Mouse (Mus musculus): ENCODE measurements at regions not wholly inside any gene's neighbourhood (a gene's known extent, or its start where the extent isn't known, plus 50 kb on each side); places are given as distances from the start of the nearest gene placed in this dataset.

DNA sequence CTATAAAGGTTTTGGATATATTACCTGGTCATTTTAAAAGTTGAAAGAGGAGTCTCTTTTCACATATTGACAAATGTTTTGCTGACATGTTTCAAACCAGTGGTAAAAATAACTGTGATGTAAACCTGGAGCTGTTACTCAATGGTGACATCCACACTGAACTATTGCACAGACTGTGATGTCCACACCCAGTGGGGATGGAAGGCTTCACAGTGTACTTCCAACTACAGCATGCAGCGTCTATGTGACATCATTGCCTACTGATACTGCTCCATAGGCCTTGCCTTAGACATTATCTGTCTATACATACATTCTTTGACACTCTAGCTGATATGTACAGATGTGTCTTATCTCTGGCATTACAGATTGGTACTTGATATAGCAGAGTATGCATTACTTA is 120.1 kb upstream of the Rbms1 start:
- no peak for DNase-seq

DNA sequence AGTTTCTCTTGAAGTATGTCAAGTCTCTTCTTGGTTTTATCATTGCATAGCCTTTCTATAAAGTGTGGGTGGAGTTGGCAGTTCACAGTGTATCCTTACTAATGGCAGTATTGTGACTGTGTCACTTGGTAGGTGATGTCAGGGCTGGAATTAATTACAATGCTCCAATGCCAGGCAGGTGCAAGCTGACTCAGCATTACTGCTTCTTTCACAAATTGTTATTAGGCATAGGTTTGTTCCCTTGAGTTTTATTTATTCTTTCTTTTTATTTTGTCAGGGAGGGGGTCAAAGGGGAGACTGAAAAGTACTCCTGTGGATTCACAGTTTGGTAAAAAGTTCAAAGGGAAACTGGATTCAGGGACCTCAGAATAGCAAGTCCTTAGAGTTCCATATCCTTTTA is 119.6 kb upstream of the Rbms1 start:
- no peak for DNase-seq

DNA sequence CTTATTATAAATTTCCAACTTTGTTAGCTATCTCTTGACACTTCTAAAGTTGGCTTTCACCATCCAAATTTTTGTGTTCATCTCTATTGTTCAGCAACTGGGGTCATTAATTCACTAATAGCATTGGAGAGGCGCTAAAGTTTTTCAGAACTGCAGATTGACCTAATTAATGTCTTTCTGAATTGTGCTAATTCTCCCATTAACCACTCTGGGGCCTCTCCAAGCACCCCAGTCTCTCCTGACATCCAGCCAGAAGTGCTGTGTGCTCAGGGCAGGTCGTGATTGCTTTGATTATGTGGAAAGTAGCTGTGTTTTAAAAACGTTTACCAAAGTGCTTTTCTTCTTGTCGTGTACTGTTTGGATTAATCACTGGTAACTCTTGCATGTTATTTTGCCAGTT is 117.0 kb upstream of the Rbms1 start:
- DNase-seq, result no peak

DNA sequence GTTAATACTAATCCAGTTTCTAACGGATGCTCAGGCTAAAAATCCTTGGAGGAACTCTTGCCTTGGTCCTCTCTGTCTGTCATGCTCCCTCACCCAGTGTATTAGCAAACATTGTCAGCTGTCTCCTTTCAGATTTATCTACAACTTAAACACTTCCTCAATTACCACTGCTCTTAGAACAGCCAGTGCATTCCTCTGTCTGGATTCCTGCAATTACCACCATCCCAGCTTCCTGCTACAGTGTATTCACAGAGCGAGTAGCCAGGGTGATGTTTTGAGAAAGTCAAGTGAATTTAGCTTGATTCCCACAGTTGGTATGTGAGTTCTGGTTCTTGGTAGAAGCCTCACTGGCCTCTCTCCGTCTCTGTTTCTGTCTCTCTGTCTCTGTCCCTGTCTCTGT is 108.0 kb upstream of the Rbms1 start:
- no peak for DNase-seq

DNA sequence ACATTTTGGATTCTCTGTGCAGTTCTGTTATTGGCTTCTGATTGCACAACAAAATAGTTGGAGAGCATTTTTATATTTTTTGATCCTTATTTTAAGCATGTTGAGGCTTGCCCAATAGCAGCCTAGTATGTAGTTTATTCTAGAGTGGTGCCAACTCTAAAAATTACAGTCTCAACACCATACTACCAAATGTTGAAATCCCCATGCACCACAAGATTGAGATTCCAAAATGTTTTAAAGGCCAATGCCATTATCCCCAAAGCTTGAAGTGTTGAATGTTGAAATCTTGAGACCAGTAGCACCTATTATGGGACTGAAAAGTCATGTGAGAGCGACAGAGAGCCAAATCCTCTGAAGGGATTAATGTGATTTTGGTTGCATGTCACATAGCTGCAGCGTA is 104.9 kb upstream of the Rbms1 start:
- no peak for DNase-seq

DNA sequence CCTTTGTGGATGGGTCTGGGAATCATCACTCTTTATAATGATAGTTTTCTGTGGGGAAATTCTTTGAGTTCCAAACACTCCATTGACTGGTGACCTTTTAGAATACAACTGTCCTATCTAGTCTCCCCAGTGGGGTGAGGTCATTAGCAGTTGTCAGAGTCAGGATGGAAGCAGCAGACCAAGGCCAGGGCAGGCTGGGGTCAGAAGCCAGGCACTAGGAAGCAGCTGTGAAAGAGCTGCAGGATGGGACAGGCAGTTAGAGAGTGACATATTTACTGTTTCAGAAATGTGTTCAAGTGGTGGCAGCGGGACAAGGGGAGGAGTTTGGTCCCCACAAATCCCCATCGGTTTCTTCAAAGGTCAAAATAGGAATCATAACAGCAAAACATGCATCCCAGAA is 99.1 kb upstream of the Rbms1 start:
- peak; percentile 42 to 54 for DNase-seq

DNA sequence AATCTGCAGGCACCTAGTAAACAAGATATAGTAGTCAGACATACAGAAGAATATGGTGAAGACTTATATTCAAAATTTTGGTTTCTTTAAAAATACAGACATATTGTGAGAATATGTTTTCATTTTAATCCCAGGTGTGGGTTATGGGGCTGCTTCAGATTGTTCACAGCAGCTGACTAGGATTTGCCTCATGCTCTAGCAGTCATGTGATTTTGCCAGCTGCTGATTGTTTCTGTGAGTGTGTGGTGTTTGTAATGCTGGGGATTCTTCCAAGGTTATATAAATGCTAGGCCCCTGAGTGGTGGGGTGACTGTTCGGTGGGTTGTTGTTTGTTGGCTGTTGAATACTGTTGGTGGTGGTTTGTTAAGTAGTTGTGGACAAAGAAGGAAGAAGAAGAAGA is 97.9 kb upstream of the Rbms1 start:
- DNase-seq, result no peak

DNA sequence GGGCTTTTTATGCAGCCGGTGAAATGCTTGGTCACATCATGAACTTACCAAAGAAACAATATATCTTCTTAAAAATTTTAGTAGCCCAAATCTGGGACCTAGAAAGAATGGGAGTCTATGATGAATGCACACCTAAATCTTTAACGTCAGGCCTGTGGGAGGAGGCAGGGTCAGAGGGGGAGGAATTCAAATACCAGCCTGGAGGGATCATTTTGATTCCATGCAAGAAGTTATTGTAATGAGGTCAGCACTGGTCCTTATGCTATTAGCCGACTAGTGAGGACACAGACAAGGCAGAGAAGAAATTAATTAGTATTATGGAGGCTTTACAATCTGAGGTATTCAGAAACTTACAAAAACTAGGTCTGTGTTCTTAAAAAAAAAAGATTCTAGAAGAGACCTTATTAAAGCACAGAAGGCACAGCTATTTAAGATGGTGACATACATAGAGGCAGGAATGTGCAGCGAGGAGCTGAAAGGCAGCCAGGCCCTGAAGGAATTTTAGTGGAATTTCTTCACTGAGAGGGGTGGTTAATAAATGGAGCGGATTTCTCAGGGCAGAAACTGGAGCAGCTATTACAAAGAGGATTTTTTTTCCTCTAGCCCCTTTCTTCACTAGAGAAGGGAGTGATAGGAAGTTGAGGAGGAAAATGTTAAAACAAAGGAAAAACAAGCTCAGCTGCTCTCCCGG is 95.7 kb upstream of the Rbms1 start:
- DNase-seq, result no peak

DNA sequence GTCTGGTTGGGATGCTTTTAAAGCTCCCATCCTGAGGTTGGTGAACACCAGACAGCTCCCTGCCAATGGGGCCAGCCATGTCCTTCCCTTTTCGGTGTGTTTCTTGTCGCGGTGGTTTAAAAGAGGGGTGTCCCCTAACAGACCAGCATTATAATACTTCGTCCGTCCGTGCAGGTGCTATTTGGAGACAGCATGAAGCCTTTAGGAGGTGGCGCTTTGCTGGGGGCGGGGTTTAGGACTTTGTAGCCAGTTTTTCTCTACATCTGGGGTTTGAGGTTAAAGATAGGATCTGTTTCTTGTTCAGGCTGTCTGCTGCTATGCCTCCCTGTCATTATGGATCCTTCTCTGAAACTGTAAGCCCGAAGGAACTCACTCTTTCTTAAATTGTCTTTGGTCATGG is 89.3 kb upstream of the Rbms1 start:
- no peak for DNase-seq

DNA sequence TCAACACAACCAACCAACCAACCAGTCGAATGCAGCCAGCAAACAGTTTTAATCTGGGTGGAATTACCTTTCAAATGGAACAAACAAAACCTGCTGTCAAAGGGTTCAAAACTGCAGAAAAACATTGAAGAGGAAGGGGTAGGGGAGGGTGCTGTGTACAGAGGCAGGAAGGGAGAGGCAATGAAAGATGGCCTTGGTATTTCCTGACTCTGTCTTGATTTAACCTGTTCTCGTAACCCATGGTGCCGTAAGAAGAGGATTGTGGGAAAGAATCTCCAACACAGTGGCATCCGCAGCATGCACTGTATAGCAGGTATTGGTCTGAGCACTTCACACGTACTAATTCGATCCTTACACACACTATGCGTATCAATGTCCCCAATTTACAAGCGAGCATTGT is 88.8 kb upstream of the Rbms1 start:
- no peak for DNase-seq

DNA sequence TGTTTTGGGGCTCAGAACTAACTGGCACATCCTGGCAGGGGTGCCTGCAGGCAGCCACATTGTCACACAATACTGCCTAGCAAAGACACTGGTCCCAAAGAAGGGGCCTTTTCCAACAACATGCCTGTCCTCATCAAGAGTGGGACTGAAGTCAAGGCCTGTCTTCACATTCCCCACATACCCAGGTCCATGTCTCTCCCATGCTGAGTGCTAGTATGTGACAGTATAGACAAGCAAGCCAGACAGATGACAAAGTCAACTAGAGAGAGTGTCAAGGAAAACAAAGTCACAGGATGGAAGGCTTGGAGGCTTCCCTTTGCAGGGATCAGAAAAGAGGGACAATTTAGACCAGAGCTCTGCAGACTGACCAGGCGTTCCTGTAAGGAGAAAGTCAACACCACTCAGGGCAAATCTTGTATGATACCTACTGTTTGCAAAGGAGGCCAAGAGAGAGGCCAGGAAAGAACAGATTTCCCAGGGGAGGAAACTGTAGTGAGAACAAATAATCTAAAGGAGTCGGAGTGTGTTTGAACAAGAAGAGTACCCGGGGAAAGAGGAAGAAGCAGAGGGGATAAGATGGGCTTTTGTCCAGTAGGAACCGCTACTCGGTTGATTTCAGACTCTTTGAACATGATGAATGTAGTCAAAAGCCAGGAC is 83.2 kb upstream of the Rbms1 start:
- DNase-seq, result no peak

DNA sequence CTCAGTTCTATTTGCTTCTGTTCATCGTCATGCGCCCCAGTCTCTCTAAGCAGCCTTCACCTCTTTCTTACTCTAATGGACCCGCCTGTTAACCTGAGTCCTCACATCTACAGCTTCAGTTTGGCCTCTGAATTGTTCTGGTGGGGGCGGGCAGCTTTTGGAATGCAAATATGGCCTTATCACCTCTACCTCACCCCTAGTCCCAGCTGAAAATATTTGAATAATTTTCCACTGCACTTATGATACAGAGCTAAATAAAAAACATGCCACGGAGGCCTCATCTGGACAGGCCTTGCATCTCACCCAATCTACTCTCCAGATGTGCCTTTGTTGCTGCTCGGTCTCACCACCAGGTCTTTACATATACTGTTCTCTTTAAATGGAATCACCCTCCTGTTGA is 82.5 kb upstream of the Rbms1 start:
- no peak for DNase-seq

DNA sequence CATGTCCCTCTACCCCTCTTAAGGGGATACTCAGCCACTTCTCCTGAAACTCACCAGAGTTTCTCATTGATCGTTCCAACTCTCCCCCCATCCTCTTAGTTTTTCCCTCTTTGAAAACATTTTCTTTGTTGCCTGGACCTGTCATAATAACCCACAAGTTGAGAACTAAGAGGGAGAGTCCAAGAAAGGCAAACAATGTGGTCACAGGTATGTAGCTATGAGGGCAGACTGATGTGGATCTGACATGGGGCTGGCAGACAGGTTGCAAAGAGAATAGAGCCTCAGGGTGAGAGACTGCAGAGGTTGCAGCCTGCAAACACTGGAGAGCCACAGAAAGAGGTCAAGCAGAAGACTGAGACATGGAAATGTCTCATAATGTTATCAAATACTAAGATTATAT is 69.9 kb upstream of the Rbms1 start:
- DNase-seq, result no peak

DNA sequence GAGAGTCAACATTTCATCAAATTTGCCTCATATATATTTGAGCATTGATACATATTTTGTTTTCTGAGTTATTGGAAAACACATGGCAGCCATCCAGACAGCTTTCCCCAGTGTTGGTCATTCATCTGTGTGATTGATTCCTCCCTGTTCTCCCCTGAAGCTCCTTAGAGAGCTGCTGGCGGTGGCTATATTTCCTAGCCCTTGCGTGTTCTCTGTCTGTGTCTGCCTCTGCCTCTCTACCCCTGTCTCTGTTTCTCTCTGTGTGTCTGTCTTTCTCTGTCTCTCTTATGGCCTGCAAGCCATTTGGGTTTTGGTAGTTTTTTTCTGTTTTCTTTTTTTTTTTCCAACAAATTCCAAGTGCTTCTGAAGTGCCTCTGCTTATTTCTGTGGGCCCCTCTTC is 66.7 kb upstream of the Rbms1 start:
- DNase-seq, result no peak

DNA sequence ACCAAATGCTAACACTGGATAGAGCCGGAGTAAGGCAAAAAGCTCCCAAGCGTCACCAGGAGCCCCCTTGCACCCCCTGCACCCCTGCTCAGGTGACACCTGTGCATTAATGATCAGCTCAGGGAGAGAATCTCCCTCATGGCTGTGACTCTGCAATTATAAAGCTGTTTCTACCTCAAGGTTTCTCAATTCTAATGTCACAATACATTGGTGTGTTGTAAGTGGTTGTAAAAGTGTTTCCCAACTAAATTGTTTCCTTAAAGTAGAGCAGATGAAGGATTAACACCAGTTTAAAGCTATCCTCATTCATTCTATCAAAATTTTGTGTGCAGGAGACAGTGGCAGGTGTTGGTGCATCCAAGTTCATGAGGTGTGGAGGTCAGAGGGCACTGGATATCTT is 65.6 kb upstream of the Rbms1 start:
- no peak for DNase-seq

DNA sequence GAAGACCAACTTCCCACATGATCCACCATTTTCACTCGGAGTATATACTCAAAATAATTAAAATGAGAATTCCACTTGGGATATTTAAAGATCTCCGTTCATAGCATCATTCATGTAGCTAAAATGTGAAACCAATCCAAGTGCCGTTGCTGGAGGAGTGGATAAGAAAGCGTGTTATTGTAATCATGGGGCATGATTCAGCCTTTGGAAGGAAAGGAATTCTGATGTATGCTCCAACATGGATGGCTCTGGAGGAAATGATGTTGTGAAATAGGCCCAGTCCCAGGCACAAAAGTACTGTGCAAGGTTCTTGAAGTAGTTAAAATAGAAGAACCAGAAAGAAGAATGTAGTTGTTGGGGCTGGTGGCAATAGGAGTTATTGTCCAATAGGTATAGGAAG is 64.7 kb upstream of the Rbms1 start:
- no peak for DNase-seq

DNA sequence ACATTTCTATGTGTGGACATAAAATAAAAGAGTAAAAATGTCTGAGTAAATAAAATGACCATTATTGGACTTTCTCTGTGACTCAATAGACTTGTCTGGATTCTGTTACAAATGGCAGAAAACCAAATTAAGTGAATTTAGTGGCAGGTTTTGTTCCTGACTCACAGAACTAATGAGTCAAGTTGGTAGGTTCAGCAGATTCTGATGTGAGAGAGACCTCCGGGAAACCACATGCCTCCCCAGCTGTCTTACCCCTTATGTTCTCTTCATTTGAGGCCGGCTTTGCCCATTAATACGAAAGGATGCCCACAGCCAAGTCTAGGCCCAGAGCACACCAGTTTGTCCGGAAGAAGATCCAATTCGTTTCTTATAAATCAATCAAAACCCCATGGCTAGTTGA is 59.4 kb upstream of the Rbms1 start:
- no peak for DNase-seq

DNA sequence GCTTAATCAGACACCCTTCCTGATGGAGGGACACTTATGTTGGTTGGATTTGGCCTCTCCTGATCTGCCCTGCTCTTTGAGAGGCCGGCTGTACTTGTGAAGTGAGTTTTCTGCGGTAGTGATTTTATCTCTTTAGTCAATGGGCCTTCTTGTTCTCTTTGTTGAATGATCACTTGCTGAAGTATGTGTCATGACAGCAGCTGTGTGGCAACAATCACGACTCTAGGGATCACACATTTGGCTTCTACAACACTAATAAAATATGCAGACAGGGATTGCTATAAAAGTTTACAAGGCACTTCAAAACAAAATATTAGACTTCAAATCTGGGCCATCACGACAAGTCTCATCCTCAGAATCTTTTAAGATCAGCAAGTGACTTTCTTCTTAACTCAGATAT is 57.8 kb upstream of the Rbms1 start:
- DNase-seq, result no peak

DNA sequence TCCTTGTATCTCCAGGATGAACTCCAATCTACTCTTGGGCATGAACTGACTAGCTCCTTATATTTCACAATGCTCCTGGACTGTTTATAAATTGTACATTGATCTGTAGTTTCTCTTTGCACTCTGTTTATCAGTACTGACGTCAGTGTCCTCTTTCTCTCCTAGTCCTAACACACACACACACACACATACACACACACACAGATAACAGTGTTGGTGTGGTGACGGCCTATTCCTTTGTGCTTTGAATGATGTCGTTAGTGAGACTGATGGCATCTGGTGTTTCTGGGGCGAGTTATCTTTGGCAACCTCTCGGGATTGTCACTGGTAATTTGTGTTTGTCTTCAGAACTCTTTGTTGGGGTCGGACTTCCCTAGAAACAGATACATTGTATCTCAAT is 50.0 kb upstream of the Rbms1 start:
- peak in 1 of 2 experiments; percentile 33 for DNase-seq

Data from lung, adult 18-20 months (tissue).